Mouse (Mus musculus) cerebral cortex, adult 2 months (tissue): ENCODE results near the gene Plxnc1.

Experiments used
- WGBS: fragments of 180-500 bp; shearing (Covaris S2); methylation state at CpG from one replicate; pipeline ENCODE4 v1.1.7; 2018; 5-methylcytosine and 5-hydroxymethylcytosine counted together

Gene Plxnc1

GRCm38 (mm10) chr10:94871102-94871501 is 73.5 kb downstream of the Plxnc1 start:
- WGBS = 94% methylated on average over 7 of the region's 7 CpGs

- WGBS = 88% methylated on average over 12 of the region's 12 CpGs
These were observed 77.4 kb downstream of the Plxnc1 start for GRCm38 (mm10) chr10:94866995-94867856.

GRCm38 (mm10) chr10:94865206-94865605 is 79.4 kb downstream of the Plxnc1 start:
- WGBS = 52% methylated on average over 9 of the region's 9 CpGs

GRCm38 (mm10) chr10:94864199-94864928 is 80.3 kb downstream of the Plxnc1 start:
- WGBS = 94% methylated on average over 9 of the region's 9 CpGs

- 84% methylated on average over 9 of the region's 9 CpGs for WGBS
These were observed 81.4 kb downstream of the Plxnc1 start for GRCm38 (mm10) chr10:94863251-94863650.

GRCm38 (mm10) chr10:94860870-94861269 is 83.8 kb downstream of the Plxnc1 start:
- WGBS = 89% methylated on average over 4 of the region's 4 CpGs

- WGBS = 81% methylated on average over 6 of the region's 6 CpGs
These were observed 86.2 kb downstream of the Plxnc1 start for GRCm38 (mm10) chr10:94858277-94859033.

GRCm38 (mm10) chr10:94850565-94850964 is 94.1 kb downstream of the Plxnc1 start:
- WGBS = 80% methylated on average over 4 of the region's 4 CpGs

GRCm38 (mm10) chr10:94849930-94850329 is 94.7 kb downstream of the Plxnc1 start:
- 87% methylated on average over 9 of the region's 9 CpGs for WGBS

- 88% methylated on average over 4 of the region's 4 CpGs for WGBS
These were observed 95.3 kb downstream of the Plxnc1 start for GRCm38 (mm10) chr10:94849360-94849759.

GRCm38 (mm10) chr10:94848344-94848743 is 96.3 kb downstream of the Plxnc1 start:
- WGBS = 95% methylated on average over 6 of the region's 6 CpGs

GRCm38 (mm10) chr10:94846501-94847105 is 98.0 kb downstream of the Plxnc1 start:
- WGBS = 87% methylated on average over 8 of the region's 8 CpGs

GRCm38 (mm10) chr10:94844692-94845091 is 99.9 kb downstream of the Plxnc1 start:
- WGBS = 86% methylated on average over 6 of the region's 6 CpGs

GRCm38 (mm10) chr10:94835874-94836273 is 108.8 kb downstream of the Plxnc1 start:
- 90% methylated on average over 9 of the region's 9 CpGs for WGBS

- 12% methylated on average over 6 of the region's 6 CpGs for WGBS
These were observed 115.2 kb downstream of the Plxnc1 start for GRCm38 (mm10) chr10:94829407-94829806.

GRCm38 (mm10) chr10:94828734-94829230 is 115.9 kb downstream of the Plxnc1 start:
- WGBS = 85% methylated on average over 7 of the region's 7 CpGs

GRCm38 (mm10) chr10:94827890-94828733 is 116.5 kb downstream of the Plxnc1 start:
- 93% methylated on average over 14 of the region's 14 CpGs for WGBS

- WGBS = 60% methylated on average over 10 of the region's 10 CpGs
These were observed 117.3 kb downstream of the Plxnc1 start for GRCm38 (mm10) chr10:94827325-94827724.

- 78% methylated on average over 12 of the region's 12 CpGs for WGBS
These were observed 118.2 kb downstream of the Plxnc1 start for GRCm38 (mm10) chr10:94826436-94826835.

- WGBS = 93% methylated on average over 2 of the region's 2 CpGs
These were observed 118.7 kb downstream of the Plxnc1 start for GRCm38 (mm10) chr10:94825951-94826350.
